Mouse (Mus musculus): ENCODE measurements at regions not wholly inside any gene's neighbourhood (a gene's known extent, or its start where the extent isn't known, plus 50 kb on each side); places are given as distances from the start of the nearest gene placed in this dataset.

- Histone ChIP-seq H3K9ac (ENCODE audit: low read depth, low read length, severe bottlenecking) (no peak overlapping the region; the same call in 1 of the 2 replicates), H3K4me2 (replicated peaks; ENCODE audit: low read depth, low read length, severe bottlenecking) (no peak overlapping the region)
- WGBS = 9% methylated on average over 9 of the region's 9 CpGs
Observed at GRCm38 (mm10) chr11:117056958-117057357, 58.0 kb upstream of the Sec14l1 start.

DNA sequence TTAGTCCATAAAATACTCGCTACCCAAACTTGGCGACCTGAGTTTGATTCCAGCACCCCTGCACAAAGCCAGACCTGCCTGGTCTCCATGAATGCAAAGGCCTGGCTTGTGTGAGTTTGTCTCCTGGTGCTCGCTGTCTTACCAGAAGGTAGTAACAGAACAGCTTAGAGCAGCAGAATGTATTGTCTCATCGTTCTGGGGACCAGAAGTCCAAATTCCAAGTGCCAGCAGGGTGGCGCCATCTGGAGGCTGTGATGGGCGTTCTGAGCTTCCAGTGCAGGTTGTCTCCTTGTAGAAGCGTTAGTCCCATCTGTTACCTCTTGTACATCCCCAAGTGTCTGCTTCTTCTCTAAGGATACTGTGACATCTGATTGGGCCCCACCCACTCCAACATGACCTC lies 57.5 kb upstream of the Sec14l1 start:
- no peak overlapping the region for H3K4me3 ChIP-seq (replicated peaks; ENCODE audit: low read length)
- peak; percentile 46 for DNase-seq (ENCODE audit: low spot score)
- WGBS = 40% methylated on average over 7 of the region's 7 CpGs
- no peaks in the 10 kb centered on the region for H3K36me3 ChIP-seq (ENCODE audit: control insufficient read depth, insufficient read depth, low read length)
- H3K9ac ChIP-seq (ENCODE audit: low read depth, low read length, severe bottlenecking) = no peak overlapping the region
- H3K27ac ChIP-seq (replicated peaks; ENCODE audit: low read depth, low read length) = no peak overlapping the region
- no peak for ATAC-seq (ENCODE audit: low FRiP score, low read depth)
- no peaks in the 10 kb centered on the region for H3K9me3 ChIP-seq (ENCODE audit: control insufficient read depth, low read length)
- H3K4me1 ChIP-seq (ENCODE audit: control insufficient read depth, insufficient read depth, low read length) = peaks cover 4% of the 10 kb centered on the region; the same call in 1 of the 2 replicates
- no peak overlapping the region for H3K4me2 ChIP-seq (replicated peaks; ENCODE audit: low read depth, low read length, severe bottlenecking)
- no peak for TF ChIP-seq POLR2A (IDR thresholded peaks at IDR 0.05; ENCODE audit: borderline replicate concordance, extremely low read depth, insufficient read depth, insufficient read length)
- H3K27me3 ChIP-seq (ENCODE audit: control insufficient read depth, insufficient read depth, low read length) = no peaks in the 10 kb centered on the region

More at GRCm38 (mm10) chr11:117056958-117057357, 58.0 kb upstream of the Sec14l1 start:
- H3K27me3 ChIP-seq (ENCODE audit: control insufficient read depth, insufficient read depth, low read length) = no peaks in the 10 kb centered on the region
- peaks cover 4% of the 10 kb centered on the region; the same call in 1 of the 2 replicates for H3K4me1 ChIP-seq (ENCODE audit: control insufficient read depth, insufficient read depth, low read length)
- H3K4me3 ChIP-seq (replicated peaks; ENCODE audit: low read length) = no peak overlapping the region
- TF ChIP-seq POLR2A (IDR thresholded peaks at IDR 0.05; ENCODE audit: borderline replicate concordance, extremely low read depth, insufficient read depth, insufficient read length) = no peak
- no peak overlapping the region for H3K27ac ChIP-seq (replicated peaks; ENCODE audit: low read depth, low read length)
- H3K36me3 ChIP-seq (ENCODE audit: control insufficient read depth, insufficient read depth, low read length) = no peaks in the 10 kb centered on the region
- ATAC-seq (ENCODE audit: low FRiP score, low read depth) (peak; percentile 30; the same call in 1 of the 2 replicates), DNase-seq (ENCODE audit: low spot score) (peak; percentile 82)
- H3K9me3 ChIP-seq (ENCODE audit: control insufficient read depth, low read length) = no peaks in the 10 kb centered on the region

DNA sequence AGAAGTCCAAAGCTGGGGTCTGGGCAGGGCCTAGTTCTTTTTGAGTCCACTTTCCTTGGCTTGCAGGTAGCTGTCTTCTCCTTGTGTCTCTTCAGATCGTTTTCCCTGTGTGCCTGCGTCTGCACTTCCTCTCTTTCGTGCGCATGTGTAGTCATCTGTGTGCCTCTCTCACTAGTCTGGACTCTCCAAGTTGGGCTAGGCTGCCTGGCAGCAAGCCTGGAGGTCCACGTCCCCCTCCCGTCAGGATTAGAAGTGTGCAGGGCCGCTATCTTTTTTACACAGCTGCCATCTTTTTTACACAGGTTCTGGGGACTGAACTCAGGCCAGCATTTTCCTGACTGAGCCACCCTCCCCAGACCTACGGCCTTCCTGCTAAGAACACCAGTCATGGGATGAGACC lies 55.8 kb upstream of the Sec14l1 start:
- no peaks in the 10 kb centered on the region for H3K27me3 ChIP-seq (ENCODE audit: control insufficient read depth, insufficient read depth, low read length)
- no peaks in the 10 kb centered on the region for H3K9me3 ChIP-seq (ENCODE audit: control insufficient read depth, low read length)
- H3K4me2 ChIP-seq (replicated peaks; ENCODE audit: low read depth, low read length, severe bottlenecking) = no peak overlapping the region
- no peak overlapping the region for H3K4me3 ChIP-seq (replicated peaks; ENCODE audit: low read length)
- no peaks in the 10 kb centered on the region for H3K36me3 ChIP-seq (ENCODE audit: control insufficient read depth, insufficient read depth, low read length)
- peaks cover 4% of the 10 kb centered on the region; the same call in 1 of the 2 replicates for H3K4me1 ChIP-seq (ENCODE audit: control insufficient read depth, insufficient read depth, low read length)
- no peak for TF ChIP-seq POLR2A (IDR thresholded peaks at IDR 0.05; ENCODE audit: borderline replicate concordance, extremely low read depth, insufficient read depth, insufficient read length)
- no peak for ATAC-seq (ENCODE audit: low FRiP score, low read depth)
- DNase-seq (ENCODE audit: low spot score) = no peak
- 58% methylated on average over 8 of the region's 8 CpGs for WGBS
- H3K27ac ChIP-seq (replicated peaks; ENCODE audit: low read depth, low read length) = no peak overlapping the region
- no peak overlapping the region for H3K9ac ChIP-seq (ENCODE audit: low read depth, low read length, severe bottlenecking)

DNA sequence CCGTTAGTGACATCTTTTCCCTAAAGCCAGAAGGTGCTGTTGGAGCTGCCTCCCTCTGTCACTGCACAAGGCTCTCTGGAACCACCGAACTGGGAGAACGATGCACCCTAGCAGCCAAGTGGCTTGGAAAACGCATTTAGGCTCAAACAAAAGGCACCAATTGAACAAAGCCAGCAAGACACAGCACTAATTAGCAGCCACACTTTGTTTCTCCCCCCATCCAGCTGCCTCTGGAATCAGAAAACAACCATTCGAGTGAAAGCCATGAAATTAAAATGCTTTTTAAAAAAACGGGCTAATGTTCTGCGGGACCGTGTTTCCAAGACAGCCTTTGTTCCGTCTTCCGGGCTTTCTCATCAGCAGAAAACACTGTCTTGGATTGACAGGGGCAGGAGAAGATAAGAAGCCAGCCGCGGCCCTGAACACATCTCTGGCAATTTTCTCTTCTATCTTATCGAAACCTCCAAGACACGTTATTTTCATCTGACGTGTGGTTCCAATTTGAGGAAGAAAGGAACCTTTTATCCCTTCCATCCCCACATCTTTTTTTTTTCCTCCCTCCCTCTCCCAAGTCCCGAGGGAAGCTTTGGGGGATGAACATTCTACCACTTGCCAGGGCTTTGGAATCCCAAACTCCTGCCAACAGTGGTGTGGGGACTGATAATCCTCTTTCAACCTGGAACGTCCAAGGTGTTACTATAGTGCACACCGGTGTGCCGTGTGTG lies 54.8 kb upstream of the Sec14l1 start:
- H3K27ac ChIP-seq (replicated peaks; ENCODE audit: low read depth, low read length) = no peak overlapping the region
- no peaks in the 10 kb centered on the region for H3K36me3 ChIP-seq (ENCODE audit: control insufficient read depth, insufficient read depth, low read length)
- H3K9me3 ChIP-seq (ENCODE audit: control insufficient read depth, low read length) = no peaks in the 10 kb centered on the region
- TF ChIP-seq POLR2A (IDR thresholded peaks at IDR 0.05; ENCODE audit: borderline replicate concordance, extremely low read depth, insufficient read depth, insufficient read length) = no peak
- no peak overlapping the region for H3K4me3 ChIP-seq (replicated peaks; ENCODE audit: low read length)
- peaks cover 4% of the 10 kb centered on the region; the same call in 1 of the 2 replicates for H3K4me1 ChIP-seq (ENCODE audit: control insufficient read depth, insufficient read depth, low read length)
- no peaks in the 10 kb centered on the region for H3K27me3 ChIP-seq (ENCODE audit: control insufficient read depth, insufficient read depth, low read length)
- WGBS = 17% methylated on average over 19 of the region's 19 CpGs
- ATAC-seq (ENCODE audit: low FRiP score, low read depth) (no peak), DNase-seq (ENCODE audit: low spot score) (no peak)
- H3K9ac ChIP-seq (ENCODE audit: low read depth, low read length, severe bottlenecking) = peak overlapping the region; percentile 16; the same call in 1 of the 2 replicates
- H3K4me2 ChIP-seq (replicated peaks; ENCODE audit: low read depth, low read length, severe bottlenecking) = no peak overlapping the region

DNA sequence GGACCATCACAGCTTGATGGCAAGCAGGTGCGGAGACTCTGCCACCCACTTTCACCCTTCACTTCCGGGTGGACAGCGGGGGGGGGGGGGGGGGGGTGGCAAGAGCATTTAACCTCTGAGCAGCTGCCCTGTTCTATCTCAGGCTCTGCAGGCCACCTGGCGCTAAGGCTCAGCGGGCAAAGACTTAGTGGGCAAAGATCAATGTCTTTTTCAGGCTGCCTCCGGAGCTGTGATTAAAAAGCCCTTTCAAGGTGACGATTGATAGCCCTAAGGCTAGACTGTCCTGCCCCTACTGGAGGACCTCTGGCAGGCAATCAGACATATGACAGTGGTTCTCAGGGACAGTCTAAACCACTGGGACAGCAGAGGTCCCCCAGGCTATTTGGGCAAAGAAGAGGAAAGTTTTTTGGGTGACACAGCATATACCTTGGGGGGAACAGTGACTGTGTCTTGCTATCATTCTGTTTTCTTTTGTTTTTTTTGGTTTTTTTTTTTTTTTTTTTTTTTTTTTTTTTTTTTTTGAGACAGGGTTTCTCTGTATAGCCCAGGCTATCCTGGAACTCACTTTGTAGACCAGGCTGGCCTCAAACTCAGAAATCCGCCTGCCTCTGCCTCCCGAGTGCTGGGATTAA lies 54.1 kb upstream of the Sec14l1 start:
- no peak for DNase-seq (ENCODE audit: low spot score)
- WGBS = 30% methylated on average over 8 of the region's 9 CpGs

More for the DNA sequence above, 54.1 kb upstream of the Sec14l1 start:
- Histone ChIP-seq H3K27ac (replicated peaks; ENCODE audit: low read depth, low read length) (no peak overlapping the region), H3K27me3 (ENCODE audit: control insufficient read depth, insufficient read depth, low read length) (no peaks in the 10 kb centered on the region), H3K4me2 (replicated peaks; ENCODE audit: low read depth, low read length, severe bottlenecking) (no peak overlapping the region), H3K9me3 (ENCODE audit: control insufficient read depth, low read length) (no peaks in the 10 kb centered on the region), H3K9ac (ENCODE audit: low read depth, low read length, severe bottlenecking) (no peak overlapping the region; the same call in 1 of the 2 replicates), H3K4me3 (replicated peaks; ENCODE audit: low read length) (no peak overlapping the region), H3K36me3 (ENCODE audit: control insufficient read depth, insufficient read depth, low read length) (no peaks in the 10 kb centered on the region), H3K4me1 (ENCODE audit: control insufficient read depth, insufficient read depth, low read length) (peaks cover 4% of the 10 kb centered on the region; the same call in 1 of the 2 replicates)
- no peak for TF ChIP-seq POLR2A (IDR thresholded peaks at IDR 0.05; ENCODE audit: borderline replicate concordance, extremely low read depth, insufficient read depth, insufficient read length)
- ATAC-seq (ENCODE audit: low FRiP score, low read depth) = no peak

Measured in limb, embryonic 14.5 days (tissue).